Mouse (Mus musculus): ENCODE results near the gene Asl. TPM values are rescaled to one million over a fixed set of nuclear protein-coding genes. Genes with fewer than 3 reads are reported as not detected.
A peak's percentile ranks its signal among the peaks of the same experiment; 100 is the strongest.

Asl gene
- polyA plus RNA-seq, 1 experiment from 2014 or later = 32.6 TPM

DNA sequence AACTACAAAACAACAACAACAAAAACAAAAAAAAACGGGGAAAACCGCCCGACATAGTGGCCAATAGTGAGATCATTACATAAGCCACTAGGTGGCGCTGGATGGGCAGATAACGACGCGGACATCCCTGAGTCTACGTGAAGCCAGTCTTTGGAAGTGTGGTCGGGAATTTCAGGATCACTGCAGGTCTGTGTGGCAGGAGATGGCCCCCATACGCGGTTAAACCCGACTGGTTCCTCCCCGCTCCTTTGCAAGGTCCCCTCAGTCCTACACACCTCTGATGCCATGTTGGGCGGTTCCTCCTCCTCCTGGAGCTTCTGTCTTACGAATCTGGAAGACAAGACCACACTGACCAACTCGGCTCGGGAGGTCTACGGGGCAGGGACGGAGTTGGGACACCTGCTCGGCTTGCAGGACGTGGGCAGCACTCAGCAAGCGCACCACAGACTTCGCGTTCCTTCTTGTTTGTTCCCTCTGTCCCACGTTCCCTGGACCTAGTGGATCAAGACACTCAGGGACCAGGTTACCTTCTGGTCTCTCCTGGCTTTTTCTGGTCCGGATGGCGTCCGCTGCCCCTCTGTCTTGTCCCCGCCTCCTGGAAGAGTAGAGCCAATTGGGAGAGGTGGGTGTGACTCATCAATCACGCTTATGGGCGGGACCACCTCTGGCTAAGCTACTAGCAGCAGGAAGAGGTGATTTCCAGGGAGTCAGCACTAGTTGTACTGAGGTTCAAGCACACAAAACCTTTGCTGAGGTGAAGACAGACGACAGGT, 5.1 kb downstream of the Asl start:
- Histone ChIP-seq H3K9me3 (ENCODE audit: control insufficient read depth, low read length) (no peaks in the 10 kb centered on the region), H3K36me3 (ENCODE audit: control insufficient read depth, insufficient read depth, low read length) (no peaks in the 10 kb centered on the region), H3K4me3 (replicated peaks; ENCODE audit: low read depth, low read length) (peak overlapping the region; percentile 59), H3K9ac (replicated peaks; ENCODE audit: low read length) (peak overlapping the region; percentile 60), H3K4me2 (ENCODE audit: low read length) (peak overlapping the region; percentile 93), H3K27me3 (ENCODE audit: control insufficient read depth, insufficient read depth, low read length) (no peaks in the 10 kb centered on the region), H3K4me1 (ENCODE audit: control insufficient read depth, insufficient read depth, low read length) (peaks cover 4% of the 10 kb centered on the region; the same call in 1 of the 2 replicates), H3K27ac (replicated peaks; ENCODE audit: low read depth, low read length) (peak overlapping the region; percentile 79)
- WGBS = under 1% methylated on average over 32 of the region's 32 CpGs
- ATAC-seq (ENCODE audit: low FRiP score, low TSS enrichment) (peak; percentile 82), DNase-seq (peak; percentile 94)

DNA sequence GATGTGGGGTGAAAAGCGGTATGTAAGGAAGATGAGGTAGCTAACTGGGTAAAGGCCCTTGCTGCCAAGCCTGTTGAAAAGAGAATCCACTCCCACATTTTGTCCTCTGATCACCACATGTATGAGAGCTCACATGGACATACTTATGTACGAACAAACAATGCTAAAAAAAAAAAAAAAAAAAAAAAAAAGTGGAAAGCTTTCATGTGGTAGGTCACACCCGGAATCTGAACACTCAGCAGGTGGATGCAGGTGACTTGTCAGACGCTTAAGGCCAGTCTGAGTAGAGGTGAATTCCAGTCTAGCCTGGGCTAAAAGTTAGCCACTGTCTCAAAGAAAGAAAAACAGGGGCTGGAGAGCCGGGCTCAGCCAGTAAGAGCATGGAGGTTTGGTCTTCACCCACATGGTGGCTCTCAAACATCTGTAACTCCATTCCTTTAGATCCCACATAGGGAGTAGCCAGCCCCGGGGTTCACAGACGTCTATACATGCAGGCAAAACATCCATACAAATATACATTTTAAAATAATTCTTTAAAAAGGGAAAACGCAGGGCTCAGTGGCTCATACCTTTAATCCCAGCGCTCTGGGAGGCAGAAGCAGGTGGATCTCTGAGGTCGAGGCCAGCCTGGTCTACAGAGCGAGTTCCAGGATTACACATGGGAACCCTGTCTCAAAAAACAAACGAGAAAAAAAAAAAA, 5.8 kb downstream of the Asl start:
- Histone ChIP-seq H3K27ac (replicated peaks; ENCODE audit: low read depth, low read length) (no peak overlapping the region), H3K36me3 (ENCODE audit: control insufficient read depth, insufficient read depth, low read length) (no peaks in the 10 kb centered on the region), H3K9me3 (ENCODE audit: control insufficient read depth, low read length) (no peaks in the 10 kb centered on the region), H3K9ac (replicated peaks; ENCODE audit: low read length) (peak overlapping the region; percentile 60; the same call in 1 of the 2 replicates), H3K4me2 (ENCODE audit: low read length) (peak overlapping the region; percentile 93), H3K4me3 (replicated peaks; ENCODE audit: low read depth, low read length) (peak overlapping the region; percentile 59), H3K27me3 (ENCODE audit: control insufficient read depth, insufficient read depth, low read length) (no peaks in the 10 kb centered on the region), H3K4me1 (ENCODE audit: control insufficient read depth, insufficient read depth, low read length) (peaks cover 4% of the 10 kb centered on the region; the same call in 1 of the 2 replicates)
- ATAC-seq (ENCODE audit: low FRiP score, low TSS enrichment) (no peak), DNase-seq (no peak)
- 44% methylated on average over 12 of the region's 12 CpGs for WGBS

DNA sequence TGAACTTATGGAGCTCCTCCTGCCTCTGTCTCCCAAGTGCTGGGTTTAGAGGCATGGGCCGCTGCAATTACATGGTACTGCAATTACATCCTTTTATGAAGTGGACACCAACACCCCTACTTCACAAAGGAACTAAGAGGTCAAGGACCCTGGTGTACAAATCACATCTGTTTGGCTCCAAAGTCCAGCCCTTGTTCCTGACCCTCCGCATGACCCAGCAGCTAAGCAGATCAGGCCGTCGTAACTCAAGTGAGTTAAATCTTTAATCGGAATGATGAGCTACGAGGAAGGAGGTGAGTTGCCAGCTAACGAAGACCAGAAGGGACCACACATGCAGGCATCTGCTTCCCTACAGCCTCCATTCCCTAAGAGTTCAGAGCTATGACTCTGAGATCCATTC, 6.7 kb downstream of the Asl start:
- no peak overlapping the region for H3K9ac ChIP-seq (replicated peaks; ENCODE audit: low read length)
- no peaks in the 10 kb centered on the region for H3K27me3 ChIP-seq (ENCODE audit: control insufficient read depth, insufficient read depth, low read length)
- WGBS = 86% methylated on average over 7 of the region's 7 CpGs
- no peak overlapping the region for H3K27ac ChIP-seq (replicated peaks; ENCODE audit: low read depth, low read length)
- ATAC-seq (ENCODE audit: low FRiP score, low TSS enrichment) = no peak
- no peak overlapping the region for H3K4me2 ChIP-seq (ENCODE audit: low read length)
- no peak for DNase-seq
- H3K4me1 ChIP-seq (ENCODE audit: control insufficient read depth, insufficient read depth, low read length) = peaks cover 4% of the 10 kb centered on the region; the same call in 1 of the 2 replicates
- no peak overlapping the region for H3K4me3 ChIP-seq (replicated peaks; ENCODE audit: low read depth, low read length)
- no peaks in the 10 kb centered on the region for H3K36me3 ChIP-seq (ENCODE audit: control insufficient read depth, insufficient read depth, low read length)
- H3K9me3 ChIP-seq (ENCODE audit: control insufficient read depth, low read length) = no peaks in the 10 kb centered on the region

DNA sequence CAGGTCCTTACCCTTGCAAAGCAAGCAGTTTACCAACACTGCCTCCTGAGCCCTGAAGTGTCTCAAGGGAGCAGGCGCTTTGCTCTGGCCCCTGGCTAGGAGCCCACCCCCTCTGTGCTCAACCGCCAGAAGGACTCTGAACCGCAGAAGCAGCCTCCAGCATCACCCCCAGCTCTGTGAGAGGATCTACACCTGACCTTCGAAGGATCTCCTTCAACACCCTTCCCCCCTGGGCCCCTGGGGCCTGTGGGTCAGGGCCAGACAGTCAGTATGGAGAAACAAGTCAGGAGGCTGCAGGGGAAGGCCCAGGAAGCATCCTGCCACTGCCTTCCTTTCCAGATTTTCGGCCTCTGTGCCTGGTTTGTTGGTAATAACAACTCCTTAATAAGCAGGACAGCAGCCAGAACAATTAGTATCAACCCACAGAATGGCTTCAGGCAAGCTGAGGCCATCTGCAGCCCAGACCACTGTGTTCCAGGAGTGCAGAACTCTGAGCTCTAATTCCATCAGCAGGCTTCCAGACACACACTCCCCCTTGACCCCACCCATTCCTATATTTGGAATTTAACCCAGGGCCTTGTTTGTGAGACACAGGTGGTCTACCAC, 7.6 kb downstream of the Asl start:
- 66% methylated on average over 5 of the region's 5 CpGs for WGBS
- no peak for ATAC-seq (ENCODE audit: low FRiP score, low TSS enrichment)

DNA sequence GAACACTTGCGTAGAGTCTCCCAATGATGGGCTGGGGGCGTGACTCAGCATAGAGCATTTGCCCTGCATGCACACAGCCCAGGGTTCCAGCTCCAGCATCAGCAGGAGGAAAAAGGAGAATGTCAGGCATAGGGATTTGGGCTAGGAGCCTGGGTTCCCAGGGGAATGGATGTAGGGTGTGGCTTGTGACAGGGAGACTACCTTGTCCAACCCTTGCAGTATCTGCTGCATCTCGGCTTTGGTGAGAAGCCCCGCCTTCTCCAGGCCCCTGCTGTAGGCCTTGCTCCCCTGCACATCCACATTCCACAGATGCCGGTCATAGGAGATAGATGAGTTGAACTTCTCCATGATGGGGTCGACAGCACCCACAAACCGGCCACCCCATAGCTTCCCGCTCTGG, 9.6 kb downstream of the Asl start:
- Histone ChIP-seq H3K4me2 (ENCODE audit: low read length) (no peak overlapping the region), H3K4me3 (replicated peaks; ENCODE audit: low read depth, low read length) (no peak overlapping the region), H3K9me3 (ENCODE audit: control insufficient read depth, low read length) (no peaks in the 10 kb centered on the region), H3K4me1 (ENCODE audit: control insufficient read depth, insufficient read depth, low read length) (peaks cover 4% of the 10 kb centered on the region; the same call in 1 of the 2 replicates), H3K27ac (replicated peaks; ENCODE audit: low read depth, low read length) (no peak overlapping the region), H3K9ac (replicated peaks; ENCODE audit: low read length) (no peak overlapping the region), H3K36me3 (ENCODE audit: control insufficient read depth, insufficient read depth, low read length) (peaks cover 6% of the 10 kb centered on the region; the same call in 1 of the 2 replicates), H3K27me3 (ENCODE audit: control insufficient read depth, insufficient read depth, low read length) (no peaks in the 10 kb centered on the region)
- 83% methylated on average over 8 of the region's 8 CpGs for WGBS
- DNase-seq = no peak
- no peak for ATAC-seq (ENCODE audit: low FRiP score, low TSS enrichment)

More for the DNA sequence above, 7.6 kb downstream of the Asl start:
- no peak overlapping the region for H3K9ac ChIP-seq (replicated peaks; ENCODE audit: low read length)
- H3K4me2 ChIP-seq (ENCODE audit: low read length) = no peak overlapping the region
- no peaks in the 10 kb centered on the region for H3K27me3 ChIP-seq (ENCODE audit: control insufficient read depth, insufficient read depth, low read length)
- H3K27ac ChIP-seq (replicated peaks; ENCODE audit: low read depth, low read length) = no peak overlapping the region
- H3K4me3 ChIP-seq (replicated peaks; ENCODE audit: low read depth, low read length) = no peak overlapping the region
- DNase-seq = no peak
- H3K9me3 ChIP-seq (ENCODE audit: control insufficient read depth, low read length) = no peaks in the 10 kb centered on the region
- no peaks in the 10 kb centered on the region for H3K36me3 ChIP-seq (ENCODE audit: control insufficient read depth, insufficient read depth, low read length)
- H3K4me1 ChIP-seq (ENCODE audit: control insufficient read depth, insufficient read depth, low read length) = peaks cover 4% of the 10 kb centered on the region; the same call in 1 of the 2 replicates

DNA sequence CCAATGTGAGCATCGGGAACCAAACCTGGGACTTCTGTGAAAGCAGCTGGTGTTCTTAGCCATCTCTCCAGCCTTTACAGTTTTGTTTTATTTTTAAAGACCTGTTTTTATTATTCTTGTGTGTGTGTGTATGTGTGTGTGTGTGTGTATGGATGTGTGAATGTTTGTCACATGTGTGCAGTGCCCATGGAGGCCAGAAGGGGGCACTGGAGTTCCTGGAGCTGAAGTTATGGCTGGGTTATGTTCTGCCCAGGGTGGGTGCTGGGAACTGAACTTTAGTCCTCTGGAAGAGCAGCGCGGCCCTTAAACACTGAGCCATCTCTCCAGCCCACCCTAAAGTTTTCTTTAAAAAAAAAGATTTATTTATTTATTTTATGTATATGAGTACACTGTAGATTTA, 13.9 kb downstream of the Asl start:
- ATAC-seq (ENCODE audit: low FRiP score, low TSS enrichment) = no peak
- Histone ChIP-seq H3K36me3 (ENCODE audit: control insufficient read depth, insufficient read depth, low read length) (peaks cover 11% of the 10 kb centered on the region; the same call in 1 of the 2 replicates), H3K4me3 (replicated peaks; ENCODE audit: low read depth, low read length) (no peak overlapping the region), H3K9me3 (ENCODE audit: control insufficient read depth, low read length) (no peaks in the 10 kb centered on the region), H3K4me1 (ENCODE audit: control insufficient read depth, insufficient read depth, low read length) (no peaks in the 10 kb centered on the region), H3K27ac (replicated peaks; ENCODE audit: low read depth, low read length) (no peak overlapping the region), H3K27me3 (ENCODE audit: control insufficient read depth, insufficient read depth, low read length) (no peaks in the 10 kb centered on the region), H3K9ac (replicated peaks; ENCODE audit: low read length) (no peak overlapping the region), H3K4me2 (ENCODE audit: low read length) (no peak overlapping the region)
- DNase-seq = no peak
- 100% methylated on average over 3 of the region's 3 CpGs for WGBS

DNA sequence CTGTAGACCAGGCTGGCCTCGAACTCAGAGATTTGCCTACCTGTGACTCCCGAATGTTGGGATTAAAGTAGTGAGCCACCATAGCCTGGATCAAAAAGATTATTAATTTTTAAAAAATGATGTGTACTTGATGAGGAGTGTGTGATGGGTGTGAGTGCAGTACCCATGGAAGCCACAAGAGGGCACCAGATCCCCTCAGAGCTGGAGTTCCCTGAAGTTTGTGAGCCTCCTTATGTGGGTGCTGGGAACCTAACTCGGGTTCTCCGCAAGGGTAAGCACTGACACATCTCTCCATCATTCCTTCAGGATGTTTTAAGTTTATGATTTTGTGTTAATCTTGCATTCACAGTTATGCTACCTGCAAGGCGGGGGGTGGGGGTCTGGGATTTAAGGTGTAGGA, 18.1 kb downstream of the Asl start:
- Histone ChIP-seq H3K27ac (replicated peaks; ENCODE audit: low read depth, low read length) (no peak overlapping the region), H3K4me3 (replicated peaks; ENCODE audit: low read depth, low read length) (no peak overlapping the region), H3K27me3 (ENCODE audit: control insufficient read depth, insufficient read depth, low read length) (no peaks in the 10 kb centered on the region), H3K9me3 (ENCODE audit: control insufficient read depth, low read length) (no peaks in the 10 kb centered on the region), H3K4me2 (ENCODE audit: low read length) (no peak overlapping the region), H3K9ac (replicated peaks; ENCODE audit: low read length) (no peak overlapping the region), H3K4me1 (ENCODE audit: control insufficient read depth, insufficient read depth, low read length) (no peaks in the 10 kb centered on the region), H3K36me3 (ENCODE audit: control insufficient read depth, insufficient read depth, low read length) (peaks cover 9% of the 10 kb centered on the region; the same call in 1 of the 2 replicates)
- ATAC-seq (ENCODE audit: low FRiP score, low TSS enrichment) = no peak
- 96% methylated on average over 5 of the region's 5 CpGs for WGBS
- no peak for DNase-seq

DNA sequence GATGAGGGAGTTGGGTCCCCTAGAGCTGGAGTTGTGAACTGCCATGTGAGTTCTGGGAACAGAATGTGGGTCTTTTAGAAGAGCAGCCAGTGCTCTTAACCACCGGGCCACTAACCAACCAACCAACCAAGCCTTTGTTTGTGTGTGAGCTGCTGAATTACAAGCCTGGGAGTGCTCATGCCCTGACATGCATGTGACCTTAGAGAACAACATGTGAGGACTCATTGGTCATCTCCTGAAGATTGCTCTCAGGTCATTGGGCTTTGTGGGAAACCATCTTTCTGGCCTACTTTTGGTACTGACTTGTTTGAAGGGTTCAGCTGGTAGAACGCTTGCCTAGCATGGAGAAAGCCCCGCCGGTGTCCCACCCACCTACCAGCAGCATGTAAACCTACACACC, 19.3 kb downstream of the Asl start:
- ATAC-seq (ENCODE audit: low FRiP score, low TSS enrichment) = no peak

More for the DNA sequence above, 19.3 kb downstream of the Asl start:
- Histone ChIP-seq H3K9me3 (ENCODE audit: control insufficient read depth, low read length) (no peaks in the 10 kb centered on the region), H3K4me2 (ENCODE audit: low read length) (no peak overlapping the region), H3K36me3 (ENCODE audit: control insufficient read depth, insufficient read depth, low read length) (0 out of 2 replicates have a peak, but pooled peaks cover 5% of the 10 kb centered on the region), H3K27me3 (ENCODE audit: control insufficient read depth, insufficient read depth, low read length) (no peaks in the 10 kb centered on the region), H3K27ac (replicated peaks; ENCODE audit: low read depth, low read length) (no peak overlapping the region), H3K9ac (replicated peaks; ENCODE audit: low read length) (no peak overlapping the region), H3K4me1 (ENCODE audit: control insufficient read depth, insufficient read depth, low read length) (no peaks in the 10 kb centered on the region), H3K4me3 (replicated peaks; ENCODE audit: low read depth, low read length) (no peak overlapping the region)
- 95% methylated on average over 4 of the region's 4 CpGs for WGBS
- DNase-seq = no peak

All from midbrain, embryonic 14.5 days (tissue).